Mouse (Mus musculus): Measurements from ENCODE around the gene Pxk. TPM values are rescaled to one million over a fixed set of nuclear protein-coding genes. Genes with fewer than 3 reads are reported as not detected.
"Not testable (repeated sequence)": the region's sequence is repeated elsewhere in the genome, so short reads cannot be mapped to it uniquely, and the experiment has no call there.

The Pxk gene
- polyA plus RNA-seq, 1 experiment from 2014 or later: 26.4 TPM

- Histone ChIP-seq H3K9me3 (ENCODE audit: control insufficient read depth, low read length) (no peaks in the 10 kb centered on the region), H3K4me3 (ENCODE audit: low read depth, low read length) (no peak overlapping the region), H3K27ac (ENCODE audit: low read depth, low read length) (no peak overlapping the region), H3K36me3 (ENCODE audit: control insufficient read depth, insufficient read depth, low read length) (peaks cover 10% of the 10 kb centered on the region; the same call in 1 of the 2 replicates), H3K4me1 (replicated peaks; ENCODE audit: control insufficient read depth, insufficient read depth, low read length) (no peaks in the 10 kb centered on the region), H3K9ac (ENCODE audit: low read length) (no peak overlapping the region), H3K27me3 (ENCODE audit: control insufficient read depth, insufficient read depth, low read length) (no peaks in the 10 kb centered on the region), H3K4me2 (ENCODE audit: low read depth, low read length, severe bottlenecking) (no peak overlapping the region)
- WGBS: 83% methylated on average over 2 of the region's 2 CpGs
- DNase-seq (ENCODE audit: low spot score): no peak
- ATAC-seq (replicated peaks; ENCODE audit: low FRiP score): no peak
Observed at GRCm38 (mm10) chr14:8161777-8162176, 63.8 kb downstream of the Pxk start.

DNA sequence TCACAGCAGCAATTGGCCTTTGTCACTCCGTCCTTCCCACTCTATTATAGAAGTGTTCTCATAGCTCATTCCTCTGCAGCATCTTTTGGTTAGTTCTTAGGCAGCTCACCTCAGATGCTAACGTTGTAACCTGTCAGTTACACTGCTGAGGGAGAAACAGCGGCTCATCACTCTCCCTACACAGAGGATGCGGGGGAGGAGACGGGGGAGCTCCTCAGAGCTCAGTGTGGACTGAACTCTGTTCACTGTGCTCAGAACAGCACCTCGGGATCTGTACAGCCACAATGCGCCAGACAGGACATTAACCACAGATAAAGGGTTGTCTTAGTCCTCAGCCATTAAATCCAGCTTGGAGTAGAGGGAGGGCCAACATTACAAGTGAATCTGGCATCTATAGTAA lies 66.5 kb downstream of the Pxk start:
- H3K9me3 ChIP-seq (ENCODE audit: control insufficient read depth, low read length): no peaks in the 10 kb centered on the region
- no peak overlapping the region for H3K9ac ChIP-seq (ENCODE audit: low read length)
- no peaks in the 10 kb centered on the region for H3K27me3 ChIP-seq (ENCODE audit: control insufficient read depth, insufficient read depth, low read length)
- no peak for DNase-seq (ENCODE audit: low spot score)
- 92% methylated on average over 7 of the region's 7 CpGs for WGBS
- H3K27ac ChIP-seq (ENCODE audit: low read depth, low read length): no peak overlapping the region
- peaks cover 20% of the 10 kb centered on the region; the same call in 1 of the 2 replicates for H3K36me3 ChIP-seq (ENCODE audit: control insufficient read depth, insufficient read depth, low read length)
- no peak for ATAC-seq (replicated peaks; ENCODE audit: low FRiP score)
- no peaks in the 10 kb centered on the region for H3K4me1 ChIP-seq (replicated peaks; ENCODE audit: control insufficient read depth, insufficient read depth, low read length)
- H3K4me2 ChIP-seq (ENCODE audit: low read depth, low read length, severe bottlenecking): no peak overlapping the region
- H3K4me3 ChIP-seq (ENCODE audit: low read depth, low read length): no peak overlapping the region

GRCm38 (mm10) chr14:8172507-8173410 lies 74.7 kb downstream of the Pxk start, which contains the start of gene Pdhb:
TSS of gene Pdhb (minus strand) at chr14:8173025.
- peak within 1 kb of the TSS; percentile 91 for H3K4me3 ChIP-seq (ENCODE audit: low read depth, low read length)
- peak within 1 kb of the TSS; percentile 50 for H3K27ac ChIP-seq (ENCODE audit: low read depth, low read length)
- WGBS: under 1% methylated on average over 64 of the region's 64 CpGs
- DNase-seq (ENCODE audit: low spot score) (peak; percentile 99), ATAC-seq (replicated peaks; ENCODE audit: low FRiP score) (peak; percentile 100)
- H3K4me2 ChIP-seq (ENCODE audit: low read depth, low read length, severe bottlenecking): peak within 1 kb of the TSS; percentile 73
- H3K9ac ChIP-seq (ENCODE audit: low read length): peak within 1 kb of the TSS; percentile 89
- H3K27me3 ChIP-seq (ENCODE audit: control insufficient read depth, insufficient read depth, low read length): no peaks in the 10 kb centered on the region
- no peaks in the 10 kb centered on the region for H3K9me3 ChIP-seq (ENCODE audit: control insufficient read depth, low read length)
- peaks cover 3% of the 10 kb centered on the region; the same call in 1 of the 2 replicates for H3K36me3 ChIP-seq (ENCODE audit: control insufficient read depth, insufficient read depth, low read length)
- H3K4me1 ChIP-seq (replicated peaks; ENCODE audit: control insufficient read depth, insufficient read depth, low read length): peaks cover 8% of the 10 kb centered on the region

GRCm38 (mm10) chr14:8173542-8174250 lies 75.7 kb downstream of the Pxk start:
- Histone ChIP-seq H3K4me2 (ENCODE audit: low read depth, low read length, severe bottlenecking) (peak overlapping the region; percentile 73), H3K4me3 (ENCODE audit: low read depth, low read length) (peak overlapping the region; percentile 91), H3K9ac (ENCODE audit: low read length) (peak overlapping the region; percentile 54; the same call in 1 of the 2 replicates)
- not testable (repeated sequence) for H3K27ac ChIP-seq (ENCODE audit: low read depth, low read length); H3K4me1 ChIP-seq (replicated peaks; ENCODE audit: control insufficient read depth, insufficient read depth, low read length); H3K9me3 ChIP-seq (ENCODE audit: control insufficient read depth, low read length); H3K36me3 ChIP-seq (ENCODE audit: control insufficient read depth, insufficient read depth, low read length); DNase-seq (ENCODE audit: low spot score); H3K27me3 ChIP-seq (ENCODE audit: control insufficient read depth, insufficient read depth, low read length)
- 23% methylated on average over 5 of the region's 7 CpGs for WGBS
- ATAC-seq (replicated peaks; ENCODE audit: low FRiP score): 0 out of 2 replicates have a peak, but pooled peaks have one; percentile 2

- H3K9me3 ChIP-seq (ENCODE audit: control insufficient read depth, low read length): no peaks in the 10 kb centered on the region
- no peak overlapping the region for H3K27ac ChIP-seq (ENCODE audit: low read depth, low read length)
- H3K9ac ChIP-seq (ENCODE audit: low read length): no peak overlapping the region
- ATAC-seq (replicated peaks; ENCODE audit: low FRiP score): no peak
- WGBS: 89% methylated on average over 5 of the region's 5 CpGs
- H3K4me2 ChIP-seq (ENCODE audit: low read depth, low read length, severe bottlenecking): no peak overlapping the region
- no peaks in the 10 kb centered on the region; the same call in 1 of the 2 replicates for H3K36me3 ChIP-seq (ENCODE audit: control insufficient read depth, insufficient read depth, low read length)
- H3K4me3 ChIP-seq (ENCODE audit: low read depth, low read length): no peak overlapping the region
- peaks cover 8% of the 10 kb centered on the region for H3K4me1 ChIP-seq (replicated peaks; ENCODE audit: control insufficient read depth, insufficient read depth, low read length)
- no peaks in the 10 kb centered on the region for H3K27me3 ChIP-seq (ENCODE audit: control insufficient read depth, insufficient read depth, low read length)
- no peak for DNase-seq (ENCODE audit: low spot score)
Observed at GRCm38 (mm10) chr14:8174634-8175033, 76.6 kb downstream of the Pxk start.

- DNase-seq (ENCODE audit: low spot score) (peak; percentile 57), ATAC-seq (replicated peaks; ENCODE audit: low FRiP score) (no peak)
- Histone ChIP-seq H3K27me3 (ENCODE audit: control insufficient read depth, insufficient read depth, low read length) (no peaks in the 10 kb centered on the region), H3K4me1 (replicated peaks; ENCODE audit: control insufficient read depth, insufficient read depth, low read length) (peaks cover 8% of the 10 kb centered on the region), H3K36me3 (ENCODE audit: control insufficient read depth, insufficient read depth, low read length) (no peaks in the 10 kb centered on the region), H3K27ac (ENCODE audit: low read depth, low read length) (no peak overlapping the region), H3K4me2 (ENCODE audit: low read depth, low read length, severe bottlenecking) (no peak overlapping the region), H3K4me3 (ENCODE audit: low read depth, low read length) (no peak overlapping the region), H3K9ac (ENCODE audit: low read length) (no peak overlapping the region), H3K9me3 (ENCODE audit: control insufficient read depth, low read length) (no peaks in the 10 kb centered on the region)
- WGBS: 58% methylated on average over 5 of the region's 5 CpGs
Observed at GRCm38 (mm10) chr14:8176251-8176650, 78.2 kb downstream of the Pxk start.

DNA sequence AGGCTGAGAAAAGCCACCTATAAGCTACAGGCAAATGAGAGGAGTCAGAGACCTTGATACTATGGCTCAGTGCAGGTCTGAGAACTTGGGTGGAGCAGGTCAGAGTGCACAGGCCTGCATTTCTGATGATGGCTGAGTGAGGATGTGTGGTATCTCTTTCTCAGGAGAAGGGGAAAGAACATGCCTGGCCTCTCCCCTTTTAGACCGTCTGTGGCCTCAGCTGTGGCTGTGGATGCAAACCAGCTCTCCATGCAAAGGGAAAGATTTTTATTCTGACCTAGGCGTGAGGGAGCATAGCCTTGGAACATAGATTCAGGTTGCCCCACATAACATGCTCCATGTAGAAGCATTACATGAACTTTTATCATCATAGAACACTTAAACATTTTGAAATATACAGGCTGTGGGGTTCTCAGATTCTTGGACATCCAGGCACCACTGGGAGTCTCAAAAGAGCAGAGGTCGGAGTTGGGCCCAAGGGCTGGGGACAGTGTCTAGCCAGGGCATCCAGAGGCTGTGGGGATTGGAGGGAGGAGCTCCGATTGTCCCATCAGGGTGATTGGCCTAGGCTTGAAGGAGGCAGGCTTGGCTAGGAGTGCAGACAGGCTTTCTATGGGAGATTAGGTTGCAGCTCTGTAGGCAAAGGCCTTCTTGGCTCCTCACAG lies 82.5 kb downstream of the Pxk start:
- ATAC-seq (replicated peaks; ENCODE audit: low FRiP score): no peak
- WGBS: 79% methylated on average over 4 of the region's 4 CpGs
- no peak overlapping the region for H3K4me3 ChIP-seq (ENCODE audit: low read depth, low read length)
- H3K27ac ChIP-seq (ENCODE audit: low read depth, low read length): no peak overlapping the region
- no peak overlapping the region for H3K9ac ChIP-seq (ENCODE audit: low read length)
- no peaks in the 10 kb centered on the region for H3K27me3 ChIP-seq (ENCODE audit: control insufficient read depth, insufficient read depth, low read length)
- no peaks in the 10 kb centered on the region for H3K4me1 ChIP-seq (replicated peaks; ENCODE audit: control insufficient read depth, insufficient read depth, low read length)
- no peak overlapping the region for H3K4me2 ChIP-seq (ENCODE audit: low read depth, low read length, severe bottlenecking)
- DNase-seq (ENCODE audit: low spot score): no peak
- no peaks in the 10 kb centered on the region for H3K36me3 ChIP-seq (ENCODE audit: control insufficient read depth, insufficient read depth, low read length)
- no peaks in the 10 kb centered on the region for H3K9me3 ChIP-seq (ENCODE audit: control insufficient read depth, low read length)

GRCm38 (mm10) chr14:8183330-8183729 lies 85.3 kb downstream of the Pxk start:
- no peaks in the 10 kb centered on the region for H3K9me3 ChIP-seq (ENCODE audit: control insufficient read depth, low read length)
- H3K27ac ChIP-seq (ENCODE audit: low read depth, low read length): no peak overlapping the region
- ATAC-seq (replicated peaks; ENCODE audit: low FRiP score) (no peak), DNase-seq (ENCODE audit: low spot score) (no peak)
- H3K4me1 ChIP-seq (replicated peaks; ENCODE audit: control insufficient read depth, insufficient read depth, low read length): no peaks in the 10 kb centered on the region
- H3K9ac ChIP-seq (ENCODE audit: low read length): no peak overlapping the region
- H3K27me3 ChIP-seq (ENCODE audit: control insufficient read depth, insufficient read depth, low read length): no peaks in the 10 kb centered on the region
- 56% methylated on average over 3 of the region's 3 CpGs for WGBS
- no peak overlapping the region for H3K4me2 ChIP-seq (ENCODE audit: low read depth, low read length, severe bottlenecking)
- H3K4me3 ChIP-seq (ENCODE audit: low read depth, low read length): no peak overlapping the region
- no peaks in the 10 kb centered on the region for H3K36me3 ChIP-seq (ENCODE audit: control insufficient read depth, insufficient read depth, low read length)

Measured in forebrain, embryonic 11.5 days (tissue).